Mouse (Mus musculus): ENCODE data around the gene Slc7a5. TPM values are rescaled to one million over a fixed set of nuclear protein-coding genes. Genes with fewer than 3 reads are reported as not detected.

The Slc7a5 gene
- total RNA-seq, 2 experiments from 2014 or later: 146 to 164 TPM

GRCm38 (mm10) chr8:121938732-121939131 is 31.2 kb upstream of the Slc7a5 start:
- DNase-seq (ENCODE audit: low spot score in 2 of 2): no peak

DNA sequence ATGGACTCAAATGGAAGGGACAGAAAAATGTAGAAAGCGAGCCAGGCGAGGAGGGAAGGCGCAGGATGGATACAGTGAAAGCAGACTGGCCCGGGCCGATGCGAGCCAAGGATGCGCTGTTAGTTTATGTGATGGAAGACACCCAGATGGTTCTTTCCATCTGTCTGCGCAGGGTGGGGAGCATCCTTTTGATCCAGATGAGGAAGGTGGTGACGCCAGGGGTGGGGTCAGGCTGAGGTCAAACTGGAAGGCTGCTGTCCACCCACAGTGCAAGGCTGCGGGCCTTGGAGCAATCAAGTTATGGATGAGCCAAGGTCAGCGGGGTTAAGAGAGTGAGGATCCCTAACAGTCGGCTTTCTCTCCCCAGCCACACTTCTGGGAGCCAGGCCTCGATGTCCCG is 28.9 kb upstream of the Slc7a5 start:
- no peak for DNase-seq (ENCODE audit: low spot score in 2 of 2)

DNA sequence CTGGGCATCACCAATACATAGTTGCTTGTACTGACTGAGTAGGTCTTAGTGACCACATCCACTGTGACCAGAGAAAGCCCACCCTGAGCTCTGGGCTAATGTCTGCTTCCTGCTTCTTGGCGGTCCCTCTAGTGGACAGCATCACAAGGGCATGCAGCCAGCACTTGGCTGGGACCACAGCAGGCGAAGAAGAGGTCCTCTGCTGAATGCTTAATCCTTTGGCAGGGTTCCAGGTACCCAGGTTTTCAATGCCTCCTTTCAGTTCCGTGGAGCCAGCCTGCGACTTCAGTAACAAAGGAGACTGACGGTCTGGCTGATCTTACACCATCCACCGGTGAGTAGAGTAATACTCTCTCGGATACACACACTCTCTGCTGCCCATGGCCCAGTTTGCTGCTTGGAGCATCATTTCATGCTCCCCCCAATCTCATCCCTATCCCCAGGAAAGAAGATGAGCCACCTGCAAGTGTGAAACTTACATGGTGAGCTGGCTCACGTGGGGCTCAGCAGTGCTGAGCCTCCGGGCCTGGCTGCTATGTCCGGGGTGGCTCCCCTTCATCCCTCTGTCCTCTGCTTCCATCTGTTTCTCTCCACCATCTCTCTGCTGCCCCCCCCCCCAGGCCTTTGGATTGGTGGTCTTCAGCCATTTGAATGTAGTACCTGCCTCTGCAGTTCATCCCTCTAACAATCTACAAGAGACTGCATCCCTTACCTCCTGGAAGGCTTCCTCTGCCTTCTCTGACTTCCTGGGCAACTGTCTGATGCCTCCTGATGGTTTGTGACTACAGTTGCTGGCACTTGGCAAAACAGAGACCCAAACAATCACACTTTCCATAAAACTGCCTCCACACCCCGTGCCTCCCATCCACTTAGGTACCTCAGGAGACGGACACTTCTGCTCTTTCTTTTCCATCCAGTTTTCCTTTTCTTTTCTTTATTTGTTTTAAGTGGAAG is 28.1 kb upstream of the Slc7a5 start:
- peak; percentile 87 to 90 for DNase-seq (ENCODE audit: low spot score in 2 of 2)

DNA sequence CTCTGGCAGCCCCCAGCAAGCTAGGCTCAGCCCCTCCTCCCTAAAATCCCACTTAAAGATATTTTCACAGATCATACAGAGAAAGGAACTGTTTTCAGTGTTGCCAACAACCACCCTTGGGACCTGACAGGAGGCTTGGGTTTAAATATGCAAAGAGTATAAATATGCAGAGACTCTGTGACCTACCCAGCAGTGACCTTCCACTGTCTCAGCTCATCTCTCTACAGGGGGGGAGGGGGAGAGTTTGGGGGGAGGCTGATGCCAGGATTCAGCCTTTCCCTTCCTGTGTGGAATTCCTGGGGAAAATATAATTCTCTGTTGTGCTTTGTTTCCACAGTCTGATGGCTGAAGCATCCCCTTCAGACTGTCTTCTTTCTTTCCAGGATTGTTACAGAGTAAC is 27.4 kb upstream of the Slc7a5 start:
- DNase-seq (ENCODE audit: low spot score in 2 of 2): no peak

DNA sequence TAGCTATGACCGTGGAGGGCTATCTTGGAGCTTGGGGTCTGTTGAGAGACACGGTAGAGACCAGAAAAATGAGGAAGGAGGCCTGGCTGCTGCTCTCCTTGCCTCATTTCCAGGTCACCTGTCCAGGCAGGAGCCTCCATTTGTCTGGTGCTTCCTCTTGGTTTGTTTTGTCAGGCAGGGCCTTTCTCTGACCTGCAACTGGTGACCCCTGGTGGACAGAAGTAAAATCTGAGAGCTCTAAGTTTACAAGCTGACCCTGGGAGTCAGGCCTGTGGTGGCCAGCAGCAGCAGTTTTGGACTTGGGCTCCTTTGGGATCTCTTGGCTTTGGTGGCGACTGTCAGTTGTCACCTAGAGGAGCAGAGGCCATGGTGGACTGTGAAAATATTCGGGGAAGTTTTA is 27.0 kb upstream of the Slc7a5 start:
- peak in 1 of 2 experiments; percentile 45 for DNase-seq (ENCODE audit: low spot score in 2 of 2)

GRCm38 (mm10) chr8:121932668-121933520 is 25.4 kb upstream of the Slc7a5 start:
- DNase-seq (ENCODE audit: low spot score in 2 of 2): no peak

GRCm38 (mm10) chr8:121932026-121932667 is 24.7 kb upstream of the Slc7a5 start:
- no peak for DNase-seq (ENCODE audit: low spot score in 2 of 2)

- no peak for DNase-seq (ENCODE audit: low spot score in 2 of 2)
Observed at GRCm38 (mm10) chr8:121931571-121931970, 24.1 kb upstream of the Slc7a5 start.

DNA sequence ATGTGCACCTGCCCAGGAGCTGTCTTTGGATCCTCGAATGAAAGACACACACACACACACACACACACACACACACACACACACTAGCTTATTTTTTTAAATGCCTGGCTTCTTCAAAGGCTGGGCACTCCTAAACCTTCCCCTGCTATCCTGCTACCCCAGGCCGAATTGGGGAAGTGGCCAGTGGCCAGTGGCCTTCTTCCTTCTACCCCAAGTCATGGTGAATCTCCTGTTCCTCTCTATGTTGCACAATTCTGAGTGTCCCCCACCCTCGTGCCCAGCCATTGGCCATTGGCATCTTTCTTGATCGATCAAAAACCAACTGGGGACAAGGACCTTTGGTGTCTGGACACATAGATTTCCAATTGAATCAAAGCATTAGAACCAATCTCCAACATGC is 22.6 kb upstream of the Slc7a5 start:
- DNase-seq (ENCODE audit: low spot score in 2 of 2): no peak

GRCm38 (mm10) chr8:121927316-121927715 is 19.8 kb upstream of the Slc7a5 start:
- peak; percentile 62 to 65 for DNase-seq (ENCODE audit: low spot score in 2 of 2)

- no peak for DNase-seq (ENCODE audit: low spot score in 2 of 2)
Observed at GRCm38 (mm10) chr8:121926266-121926665, 18.8 kb upstream of the Slc7a5 start.

GRCm38 (mm10) chr8:121925624-121926023 is 18.1 kb upstream of the Slc7a5 start:
- DNase-seq (ENCODE audit: low spot score in 2 of 2): peak; percentile 86 to 87

DNA sequence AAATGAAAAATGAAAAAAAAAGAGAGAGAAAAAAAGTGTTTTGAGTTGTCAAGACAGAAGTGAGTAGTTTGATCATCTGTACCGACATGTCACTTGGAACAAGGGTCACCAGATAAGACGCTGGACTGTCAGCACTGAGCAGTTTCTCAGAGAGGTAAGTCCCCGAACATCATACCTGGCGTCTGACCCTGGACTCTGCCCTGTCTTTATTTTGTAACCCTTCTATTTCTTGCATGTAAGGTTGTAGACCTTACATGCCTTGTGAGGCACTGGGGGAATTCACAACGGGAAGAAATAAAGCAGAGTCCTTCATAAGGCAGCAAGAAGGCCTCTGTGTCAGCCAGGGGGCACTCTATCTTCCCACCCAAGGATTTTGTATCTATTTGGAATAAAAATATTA is 17.2 kb upstream of the Slc7a5 start:
- DNase-seq (ENCODE audit: low spot score in 2 of 2): no peak

GRCm38 (mm10) chr8:121922101-121922500 is 14.6 kb upstream of the Slc7a5 start:
- DNase-seq (ENCODE audit: low spot score in 2 of 2): peak in 1 of 2 experiments; percentile 51

GRCm38 (mm10) chr8:121921582-121921981 is 14.1 kb upstream of the Slc7a5 start:
- no peak for DNase-seq (ENCODE audit: low spot score in 2 of 2)

GRCm38 (mm10) chr8:121919731-121920130 is 12.2 kb upstream of the Slc7a5 start:
- DNase-seq (ENCODE audit: low spot score in 2 of 2): no peak

DNA sequence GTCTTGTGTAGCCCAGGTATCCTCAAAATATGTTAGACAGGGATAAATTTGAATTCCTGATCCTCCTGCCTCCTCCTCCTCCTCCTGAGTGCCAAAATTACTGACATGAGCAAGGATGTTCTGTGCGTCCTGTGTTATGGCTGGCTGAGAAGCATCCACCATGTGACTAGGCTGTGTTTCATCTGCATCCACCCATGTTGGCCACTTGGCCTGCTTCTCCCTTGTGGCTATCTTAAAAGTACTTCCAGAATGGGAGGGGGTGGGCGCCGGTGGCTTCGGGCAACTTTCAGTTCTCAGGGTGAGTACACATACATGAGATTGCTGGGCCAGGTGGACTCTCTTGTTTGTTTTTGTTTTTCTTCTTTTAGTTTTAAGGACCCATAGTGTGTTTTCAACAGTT is 11.7 kb upstream of the Slc7a5 start:
- no peak for DNase-seq (ENCODE audit: low spot score in 2 of 2)

DNA sequence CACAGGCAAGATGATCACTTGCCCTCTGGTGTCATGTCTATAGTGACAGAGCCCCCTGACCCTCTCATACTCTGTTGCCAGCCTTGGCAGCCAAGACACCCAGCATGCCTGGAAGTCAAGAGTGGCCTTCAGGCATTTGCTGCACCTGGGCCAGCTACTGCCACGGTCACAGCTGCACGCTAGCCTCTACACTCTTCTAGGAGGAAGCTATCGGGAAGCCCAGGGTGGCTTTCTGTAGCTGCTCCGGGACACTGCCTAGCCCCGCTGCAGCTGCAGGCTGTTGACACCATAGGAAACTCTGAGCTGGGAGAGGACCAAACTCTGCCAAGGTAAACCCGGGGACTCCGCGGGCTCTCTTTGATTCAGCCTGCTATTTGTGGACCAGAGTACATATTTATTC is 5.9 kb upstream of the Slc7a5 start:
- DNase-seq (ENCODE audit: low spot score in 2 of 2): no peak

DNA sequence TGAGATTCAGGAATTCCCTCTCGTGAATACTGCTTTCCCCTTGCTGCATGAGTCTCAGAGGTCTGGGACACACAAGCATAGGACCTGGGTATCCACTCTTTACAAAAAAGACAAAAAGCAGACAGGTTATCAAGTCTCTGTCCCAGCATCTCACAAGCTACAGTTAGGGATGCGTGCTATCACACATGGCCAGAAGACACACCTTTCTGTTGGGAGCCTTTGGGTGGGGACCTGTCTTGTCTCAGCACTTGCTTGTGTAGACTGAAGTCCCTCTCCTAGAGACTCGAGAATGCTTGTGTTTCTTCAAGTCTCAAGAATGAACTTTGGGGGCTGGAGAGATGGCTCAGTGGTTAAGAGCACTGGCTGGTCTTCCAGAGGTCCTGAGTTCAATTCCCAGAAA is 5.3 kb upstream of the Slc7a5 start:
- no peak for DNase-seq (ENCODE audit: low spot score in 2 of 2)

DNA sequence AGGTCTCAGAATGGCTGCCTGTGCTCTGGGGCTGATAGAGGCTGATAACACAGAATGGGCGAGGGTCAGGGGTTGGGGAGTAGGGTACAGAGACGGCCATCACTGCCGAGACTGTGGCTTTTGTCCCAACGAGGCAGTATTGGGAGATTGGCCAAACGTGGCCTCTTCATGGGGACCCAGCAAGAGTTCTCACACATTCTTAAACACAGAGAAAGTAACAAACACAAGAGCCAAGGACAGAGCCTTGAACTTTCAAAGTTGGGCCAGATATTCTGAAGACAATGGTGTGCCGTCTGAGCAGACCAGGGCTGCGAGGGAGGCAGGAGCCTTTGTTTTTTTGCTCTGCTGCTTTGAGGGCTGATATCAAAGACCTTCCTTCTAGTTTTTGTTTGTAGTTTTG is 4.5 kb upstream of the Slc7a5 start:
- DNase-seq (ENCODE audit: low spot score in 2 of 2): no peak

DNA sequence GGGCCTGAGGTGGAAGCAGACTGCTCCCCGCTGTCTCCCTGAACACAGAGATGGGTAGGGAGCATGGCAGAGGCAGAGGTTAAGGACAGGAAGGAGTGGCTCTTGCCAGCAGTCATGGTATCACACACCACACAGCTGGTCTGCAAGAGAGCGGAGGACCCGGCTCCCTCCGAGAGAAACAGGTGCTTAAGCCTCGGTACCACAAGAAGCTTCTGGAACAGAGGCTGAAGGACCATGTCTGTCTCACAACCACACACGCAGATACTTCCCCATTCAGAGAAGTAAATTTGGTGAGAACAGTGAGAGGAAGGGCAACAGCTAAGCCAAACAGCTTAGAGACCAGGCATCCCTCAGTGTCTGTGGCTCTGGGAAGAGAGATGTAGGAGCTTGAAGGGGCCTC is 3.9 kb upstream of the Slc7a5 start:
- no peak for DNase-seq (ENCODE audit: low spot score in 2 of 2)

GRCm38 (mm10) chr8:121909663-121910062 is 2.2 kb upstream of the Slc7a5 start:
- DNase-seq (ENCODE audit: low spot score in 2 of 2): peak; percentile 86 to 88
